Mouse (Mus musculus) heart, postnatal 0 days (tissue): Measurements from ENCODE around the gene P4ha1.

Experiments
- CTCF ChIP-seq: IDR thresholded peaks from 2 replicates; pipeline ENCODE4 v1.5.1; 2016; ENCODE audit warnings: antibody characterized with exemption, control low read depth, low read depth
- EP300 ChIP-seq: IDR thresholded peaks from 2 replicates; pipeline ENCODE4 v1.6.1; 2016; ENCODE audit warnings: antibody characterized with exemption, low read depth

GRCm38 (mm10) chr10:59311881-59312280 lies 11.2 kb upstream of the P4ha1 start:
- TF ChIP-seq CTCF: no peak
- no peak for TF ChIP-seq EP300
